Mouse (Mus musculus): Measurements from ENCODE around the gene Pik3r4. TPM values are rescaled to one million over a fixed set of nuclear protein-coding genes. Genes with fewer than 3 reads are reported as not detected.

Gene Pik3r4
- polyA plus RNA-seq, 1 experiment from 2014 or later = 16.3 TPM

DNA sequence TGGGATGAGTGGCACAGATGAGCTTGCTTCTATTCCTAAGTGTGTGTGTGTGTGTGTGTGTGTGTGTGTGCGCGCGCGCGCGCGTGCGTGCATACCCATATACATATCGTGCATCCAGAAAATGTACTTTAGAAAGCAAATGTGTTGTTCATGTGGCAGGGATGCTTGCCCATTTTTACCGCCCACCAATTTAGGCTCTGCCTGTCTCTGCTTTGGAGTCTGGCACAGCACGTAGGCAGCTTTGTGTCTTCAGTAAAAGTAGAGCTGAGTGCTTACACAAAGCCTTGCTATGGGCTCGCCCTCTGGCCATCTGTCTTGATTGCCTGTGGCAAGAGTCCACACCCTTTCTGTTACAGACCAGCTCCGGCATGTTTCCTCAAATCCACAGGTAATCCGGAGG is 49.7 kb downstream of the Pik3r4 start:
- no peak for ATAC-seq
- Histone ChIP-seq H3K4me3 (ENCODE audit: low read length) (no peak overlapping the region), H3K27ac (ENCODE audit: low read depth, low read length) (no peak overlapping the region), H3K4me1 (ENCODE audit: control insufficient read depth, insufficient read depth, low read depth, low read length) (no peaks in the 10 kb centered on the region), H3K9me3 (ENCODE audit: control insufficient read depth, low read length) (no peaks in the 10 kb centered on the region), H3K9ac (ENCODE audit: low read depth, low read length) (no peak overlapping the region), H3K36me3 (ENCODE audit: control insufficient read depth, insufficient read depth, low read length) (peaks cover 4% of the 10 kb centered on the region), H3K27me3 (replicated peaks; ENCODE audit: control insufficient read depth, insufficient read depth, low read length) (no peaks in the 10 kb centered on the region), H3K4me2 (ENCODE audit: low read length) (no peak overlapping the region)
- WGBS = 82% methylated on average over 14 of the region's 14 CpGs

DNA sequence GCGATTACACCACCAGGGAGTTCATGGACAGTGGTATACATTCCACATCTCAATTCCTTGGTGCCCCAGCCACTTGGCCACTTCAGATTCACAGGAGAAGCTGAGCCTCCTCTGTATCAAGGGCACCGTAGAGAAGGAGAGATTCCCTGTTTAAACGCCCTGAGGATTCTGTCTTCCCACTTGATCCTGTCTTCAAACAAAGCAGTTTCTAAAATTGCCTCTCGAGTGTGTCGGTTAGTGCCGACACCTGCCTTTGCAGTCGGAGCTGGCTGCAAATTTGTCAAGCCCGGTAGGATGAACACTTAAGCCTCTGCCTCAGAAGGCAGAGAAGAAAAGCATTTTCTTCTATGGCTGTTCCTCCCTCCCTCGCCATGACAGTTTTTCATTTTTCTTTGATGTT is 50.3 kb downstream of the Pik3r4 start:
- no peaks in the 10 kb centered on the region for H3K9me3 ChIP-seq (ENCODE audit: control insufficient read depth, low read length)
- no peak overlapping the region for H3K9ac ChIP-seq (ENCODE audit: low read depth, low read length)
- peak overlapping the region; percentile 36; the same call in 1 of the 2 replicates for H3K27ac ChIP-seq (ENCODE audit: low read depth, low read length)
- WGBS = 84% methylated on average over 9 of the region's 9 CpGs
- ATAC-seq = no peak
- H3K36me3 ChIP-seq (ENCODE audit: control insufficient read depth, insufficient read depth, low read length) = no peaks in the 10 kb centered on the region; the same call in 1 of the 2 replicates
- no peaks in the 10 kb centered on the region; the same call in 1 of the 2 replicates for H3K4me1 ChIP-seq (ENCODE audit: control insufficient read depth, insufficient read depth, low read depth, low read length)
- no peaks in the 10 kb centered on the region for H3K27me3 ChIP-seq (replicated peaks; ENCODE audit: control insufficient read depth, insufficient read depth, low read length)
- H3K4me3 ChIP-seq (ENCODE audit: low read length) = no peak overlapping the region
- no peak overlapping the region for H3K4me2 ChIP-seq (ENCODE audit: low read length)

DNA sequence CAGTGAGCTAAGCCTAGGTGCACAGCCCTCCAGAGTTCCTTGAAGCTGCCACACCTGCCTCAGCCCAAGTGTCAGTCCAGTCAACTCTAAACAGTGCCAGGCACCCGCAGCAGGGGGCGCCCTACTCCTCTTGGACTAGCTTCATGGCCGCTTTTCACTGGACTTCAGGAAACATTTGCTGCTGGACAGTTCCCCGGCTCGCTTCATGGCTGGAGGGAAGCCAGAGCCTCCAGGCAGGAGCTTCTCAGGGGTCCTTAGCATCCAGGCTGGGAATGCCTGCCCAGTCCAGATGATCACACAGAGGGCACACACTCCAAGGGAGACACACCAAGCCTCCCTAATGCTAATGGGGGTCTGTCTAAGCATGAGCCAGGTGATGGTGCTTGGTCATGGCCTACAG is 51.1 kb downstream of the Pik3r4 start:
- no peaks in the 10 kb centered on the region; the same call in 1 of the 2 replicates for H3K36me3 ChIP-seq (ENCODE audit: control insufficient read depth, insufficient read depth, low read length)
- ATAC-seq = peak; percentile 65
- no peak overlapping the region for H3K4me2 ChIP-seq (ENCODE audit: low read length)
- H3K4me1 ChIP-seq (ENCODE audit: control insufficient read depth, insufficient read depth, low read depth, low read length) = no peaks in the 10 kb centered on the region; the same call in 1 of the 2 replicates
- H3K4me3 ChIP-seq (ENCODE audit: low read length) = no peak overlapping the region
- no peak overlapping the region for H3K27ac ChIP-seq (ENCODE audit: low read depth, low read length)
- 9% methylated on average over 5 of the region's 5 CpGs for WGBS
- H3K9ac ChIP-seq (ENCODE audit: low read depth, low read length) = no peak overlapping the region
- no peaks in the 10 kb centered on the region for H3K27me3 ChIP-seq (replicated peaks; ENCODE audit: control insufficient read depth, insufficient read depth, low read length)
- no peaks in the 10 kb centered on the region for H3K9me3 ChIP-seq (ENCODE audit: control insufficient read depth, low read length)

DNA sequence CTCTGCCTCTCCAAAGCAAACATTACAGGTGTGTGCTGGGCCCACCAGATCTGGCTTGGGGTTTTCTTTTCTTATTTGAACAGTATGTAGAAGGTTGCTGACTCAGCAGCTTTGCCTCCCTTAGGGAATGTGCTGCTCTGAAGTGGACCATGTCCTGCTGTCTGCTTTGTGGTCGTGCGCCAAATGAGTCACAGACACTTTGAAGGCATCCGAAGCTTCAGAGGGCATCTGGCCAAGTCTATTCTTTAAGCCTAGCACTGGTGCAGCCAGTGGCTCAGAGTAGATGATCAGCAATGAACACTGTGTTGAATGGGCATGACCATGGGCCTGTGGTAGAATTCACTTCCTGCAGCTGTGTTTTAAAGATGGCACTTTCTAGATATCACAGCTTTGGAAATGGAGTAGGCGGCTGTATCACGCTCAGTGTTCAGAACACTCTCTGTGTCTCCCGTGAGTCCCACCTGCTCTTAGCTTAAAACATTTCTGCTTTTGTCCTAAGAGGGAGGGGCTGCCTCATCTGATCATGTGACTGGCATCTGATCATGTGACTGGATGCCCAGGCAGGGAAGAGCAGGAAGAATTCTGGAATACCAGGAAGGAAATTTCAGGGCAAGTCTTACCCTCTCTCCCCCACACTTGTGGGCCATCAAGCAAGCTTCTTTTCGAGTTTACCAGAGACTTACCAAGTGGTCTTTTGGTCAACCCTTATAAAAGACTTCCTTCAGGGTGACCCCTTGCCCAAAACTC is 54.2 kb downstream of the Pik3r4 start:
- Histone ChIP-seq H3K9ac (ENCODE audit: low read depth, low read length) (no peak overlapping the region), H3K4me1 (ENCODE audit: control insufficient read depth, insufficient read depth, low read depth, low read length) (no peaks in the 10 kb centered on the region; the same call in 1 of the 2 replicates), H3K36me3 (ENCODE audit: control insufficient read depth, insufficient read depth, low read length) (no peaks in the 10 kb centered on the region), H3K9me3 (ENCODE audit: control insufficient read depth, low read length) (no peaks in the 10 kb centered on the region), H3K4me2 (ENCODE audit: low read length) (no peak overlapping the region), H3K27me3 (replicated peaks; ENCODE audit: control insufficient read depth, insufficient read depth, low read length) (no peaks in the 10 kb centered on the region), H3K27ac (ENCODE audit: low read depth, low read length) (no peak overlapping the region), H3K4me3 (ENCODE audit: low read length) (no peak overlapping the region)
- WGBS = 81% methylated on average over 7 of the region's 7 CpGs
- ATAC-seq = no peak

DNA sequence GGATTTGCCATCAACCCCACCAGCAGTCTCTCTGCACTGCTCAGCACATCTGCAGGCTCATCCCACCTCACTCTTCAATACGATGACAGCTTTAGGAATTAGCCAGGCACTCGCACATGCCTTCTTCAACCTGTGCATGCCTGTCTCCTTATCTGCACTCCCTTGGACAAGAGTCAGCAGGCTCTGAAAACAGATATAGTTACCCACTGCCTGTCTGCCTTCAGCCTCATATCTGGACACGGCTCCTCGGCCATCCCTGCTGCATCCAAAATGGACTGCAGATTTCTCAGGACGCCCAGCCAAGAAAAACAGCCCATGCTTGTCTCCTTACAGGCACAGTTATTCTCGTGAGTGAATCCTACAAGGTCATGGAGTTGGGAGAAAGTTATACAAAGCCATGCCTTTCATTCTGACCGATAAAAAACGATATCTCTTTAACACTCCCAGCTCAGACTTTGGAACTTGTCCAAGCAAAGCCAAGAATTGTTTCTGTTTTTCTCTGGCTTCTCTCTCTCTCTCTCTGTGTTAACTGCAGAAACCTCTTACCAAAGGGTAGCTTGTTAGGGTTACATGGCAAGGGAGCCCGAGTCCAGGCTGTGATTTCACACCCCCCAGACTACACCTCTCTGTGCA is 55.1 kb downstream of the Pik3r4 start:
- ATAC-seq = no peak
- Histone ChIP-seq H3K9me3 (ENCODE audit: control insufficient read depth, low read length) (no peaks in the 10 kb centered on the region), H3K36me3 (ENCODE audit: control insufficient read depth, insufficient read depth, low read length) (no peaks in the 10 kb centered on the region), H3K27ac (ENCODE audit: low read depth, low read length) (0 out of 2 replicates have a peak overlapping the region, but pooled peaks have one; percentile 21), H3K4me3 (ENCODE audit: low read length) (no peak overlapping the region), H3K4me2 (ENCODE audit: low read length) (no peak overlapping the region), H3K4me1 (ENCODE audit: control insufficient read depth, insufficient read depth, low read depth, low read length) (no peaks in the 10 kb centered on the region; the same call in 1 of the 2 replicates), H3K9ac (ENCODE audit: low read depth, low read length) (no peak overlapping the region), H3K27me3 (replicated peaks; ENCODE audit: control insufficient read depth, insufficient read depth, low read length) (no peaks in the 10 kb centered on the region)
- WGBS = 60% methylated on average over 9 of the region's 9 CpGs

DNA sequence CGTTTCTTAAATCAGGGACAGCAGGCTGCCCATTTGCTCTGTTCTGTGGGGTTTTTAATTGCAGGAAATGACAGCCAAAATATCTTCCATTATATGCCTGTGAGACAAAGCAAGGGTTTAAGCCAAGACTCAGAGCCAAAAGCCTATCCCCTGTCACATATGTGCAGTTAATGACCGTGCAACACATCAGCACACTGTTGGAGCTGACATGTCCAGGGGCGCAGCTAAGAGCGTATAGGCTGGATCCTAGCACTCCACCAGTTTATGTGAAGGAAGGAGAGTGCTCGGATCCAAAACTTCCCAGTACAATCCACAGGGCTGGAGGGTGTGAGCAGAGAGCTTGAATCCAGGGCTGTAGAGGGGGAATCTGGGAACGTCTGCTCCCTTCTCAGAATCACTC is 57.9 kb downstream of the Pik3r4 start:
- H3K9me3 ChIP-seq (ENCODE audit: control insufficient read depth, low read length) = no peaks in the 10 kb centered on the region
- no peak overlapping the region for H3K9ac ChIP-seq (ENCODE audit: low read depth, low read length)
- WGBS = 67% methylated on average over 6 of the region's 6 CpGs
- no peak overlapping the region for H3K4me3 ChIP-seq (ENCODE audit: low read length)
- no peaks in the 10 kb centered on the region for H3K27me3 ChIP-seq (replicated peaks; ENCODE audit: control insufficient read depth, insufficient read depth, low read length)
- no peaks in the 10 kb centered on the region; the same call in none of the 2 replicates for H3K4me1 ChIP-seq (ENCODE audit: control insufficient read depth, insufficient read depth, low read depth, low read length)
- H3K36me3 ChIP-seq (ENCODE audit: control insufficient read depth, insufficient read depth, low read length) = no peaks in the 10 kb centered on the region
- ATAC-seq = peak; percentile 63; the same call in 1 of the 2 replicates
- no peak overlapping the region for H3K4me2 ChIP-seq (ENCODE audit: low read length)
- H3K27ac ChIP-seq (ENCODE audit: low read depth, low read length) = no peak overlapping the region

DNA sequence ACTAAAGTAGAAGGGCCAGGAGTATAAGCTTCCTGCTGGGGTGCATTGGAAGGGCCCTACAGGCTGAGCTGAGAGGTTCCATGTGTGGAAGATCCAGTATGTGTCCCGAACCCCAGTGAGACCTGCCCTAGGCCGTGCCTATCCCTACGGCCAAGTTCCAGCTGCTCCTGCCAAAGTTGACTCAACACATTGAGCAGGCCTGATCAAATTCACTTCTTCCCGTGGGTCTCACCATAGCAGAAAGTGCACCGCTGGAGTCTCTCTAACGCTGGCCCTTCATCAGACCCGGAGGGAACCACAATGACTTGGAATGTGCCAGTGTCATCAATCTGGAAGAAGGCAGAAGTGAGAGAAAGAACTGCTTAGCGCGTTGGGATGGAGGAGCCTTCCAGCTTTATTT is 59.2 kb downstream of the Pik3r4 start:
- H3K4me3 ChIP-seq (ENCODE audit: low read length) = no peak overlapping the region
- no peaks in the 10 kb centered on the region for H3K27me3 ChIP-seq (replicated peaks; ENCODE audit: control insufficient read depth, insufficient read depth, low read length)
- H3K4me1 ChIP-seq (ENCODE audit: control insufficient read depth, insufficient read depth, low read depth, low read length) = no peaks in the 10 kb centered on the region; the same call in none of the 2 replicates
- H3K27ac ChIP-seq (ENCODE audit: low read depth, low read length) = no peak overlapping the region
- 54% methylated on average over 9 of the region's 9 CpGs for WGBS
- no peak overlapping the region for H3K9ac ChIP-seq (ENCODE audit: low read depth, low read length)
- no peak overlapping the region for H3K4me2 ChIP-seq (ENCODE audit: low read length)
- no peaks in the 10 kb centered on the region for H3K9me3 ChIP-seq (ENCODE audit: control insufficient read depth, low read length)
- ATAC-seq = no peak
- H3K36me3 ChIP-seq (ENCODE audit: control insufficient read depth, insufficient read depth, low read length) = no peaks in the 10 kb centered on the region

DNA sequence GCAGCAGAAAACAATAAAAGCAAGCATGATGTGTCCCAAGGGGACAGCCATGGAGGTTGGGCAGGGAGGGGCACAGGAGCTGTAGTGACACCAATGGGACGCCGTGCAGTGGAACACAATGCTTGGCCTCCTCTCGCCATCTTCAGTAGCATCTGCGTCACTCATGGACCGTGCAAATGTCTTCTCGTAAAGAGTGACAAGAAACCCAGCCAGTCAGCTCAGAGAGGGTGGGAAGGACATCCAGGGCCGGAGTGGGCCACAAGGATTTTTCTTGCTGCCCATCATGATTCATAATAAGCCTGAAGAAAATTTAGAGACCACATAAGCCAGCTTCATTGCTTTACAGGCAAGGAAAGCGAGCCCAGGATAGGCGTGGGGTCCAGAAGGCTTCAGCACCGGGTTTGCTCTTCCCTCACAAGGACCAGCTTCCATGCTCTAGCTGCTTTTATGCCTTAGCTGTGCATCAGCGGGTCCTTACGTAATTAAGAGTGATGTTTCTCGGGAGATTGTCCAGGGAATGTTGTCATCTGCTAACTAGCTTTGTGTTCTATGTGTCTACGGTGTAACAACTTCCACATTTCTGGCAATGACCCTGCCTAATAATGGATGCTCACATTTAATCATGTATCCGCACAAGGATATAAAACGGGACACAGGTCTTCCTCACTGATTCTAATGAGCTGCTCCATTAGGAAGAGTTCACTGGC is 61.6 kb downstream of the Pik3r4 start:
- H3K27me3 ChIP-seq (replicated peaks; ENCODE audit: control insufficient read depth, insufficient read depth, low read length) = no peaks in the 10 kb centered on the region
- H3K36me3 ChIP-seq (ENCODE audit: control insufficient read depth, insufficient read depth, low read length) = no peaks in the 10 kb centered on the region
- WGBS = 68% methylated on average over 16 of the region's 16 CpGs
- no peak overlapping the region for H3K9ac ChIP-seq (ENCODE audit: low read depth, low read length)
- H3K4me2 ChIP-seq (ENCODE audit: low read length) = no peak overlapping the region
- H3K4me3 ChIP-seq (ENCODE audit: low read length) = no peak overlapping the region
- H3K27ac ChIP-seq (ENCODE audit: low read depth, low read length) = no peak overlapping the region
- H3K4me1 ChIP-seq (ENCODE audit: control insufficient read depth, insufficient read depth, low read depth, low read length) = no peaks in the 10 kb centered on the region; the same call in none of the 2 replicates
- H3K9me3 ChIP-seq (ENCODE audit: control insufficient read depth, low read length) = no peaks in the 10 kb centered on the region
- ATAC-seq = no peak

DNA sequence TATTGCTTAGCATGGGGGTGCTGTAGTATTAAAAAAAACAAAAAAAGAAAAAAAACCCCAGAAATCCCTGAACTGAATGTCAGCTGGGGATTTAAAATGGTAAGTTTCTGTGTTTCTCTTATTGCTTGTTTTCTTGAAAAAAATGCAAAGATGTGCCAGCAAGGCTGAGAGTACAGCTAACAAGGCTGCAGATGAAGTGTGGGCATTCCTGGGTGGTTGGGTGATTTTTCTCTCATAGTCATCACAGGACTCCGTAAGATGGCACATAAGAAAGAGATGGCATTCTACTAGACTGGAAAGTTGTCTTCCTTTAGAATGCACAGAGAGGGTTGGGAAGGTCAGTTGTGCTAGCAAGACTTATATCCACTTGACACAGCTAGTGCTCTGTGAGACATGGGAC is 62.2 kb downstream of the Pik3r4 start:
- Histone ChIP-seq H3K4me2 (ENCODE audit: low read length) (no peak overlapping the region), H3K9me3 (ENCODE audit: control insufficient read depth, low read length) (no peaks in the 10 kb centered on the region), H3K27me3 (replicated peaks; ENCODE audit: control insufficient read depth, insufficient read depth, low read length) (no peaks in the 10 kb centered on the region), H3K4me1 (ENCODE audit: control insufficient read depth, insufficient read depth, low read depth, low read length) (no peaks in the 10 kb centered on the region; the same call in none of the 2 replicates), H3K36me3 (ENCODE audit: control insufficient read depth, insufficient read depth, low read length) (no peaks in the 10 kb centered on the region), H3K4me3 (ENCODE audit: low read length) (no peak overlapping the region), H3K9ac (ENCODE audit: low read depth, low read length) (no peak overlapping the region), H3K27ac (ENCODE audit: low read depth, low read length) (no peak overlapping the region)
- WGBS = 100% methylated on average over 1 of the region's 1 CpGs
- no peak for ATAC-seq
